Mouse (Mus musculus) stomach, embryonic 16.5 days (tissue): ENCODE data around the gene Nr1d1. TPM values are rescaled to one million over a fixed set of nuclear protein-coding genes. Genes with fewer than 3 reads are reported as not detected.

Experiments used
- ATAC-seq: fragments of 200-750 bp; cut with Nextera tagmentation; 2 replicates; pipeline ENCODE4 v1.8.0; 2017; ENCODE audit warnings: moderate number of reproducible peaks, moderate TSS enrichment; ENCODE audit not compliant: insufficient read depth, low FRiP score
- H3K27ac ChIP-seq: fragments of 300-500 bp; sonication (generic); 2 replicates; pipeline ENCODE4 v1.5.1; 2014; ENCODE audit warnings: low read length
- H3K27me3 ChIP-seq: fragments of 300-500 bp; sonication (generic); 2 replicates; pipeline ENCODE4 v1.6.1; 2014; ENCODE audit warnings: low read length, control low read depth, mixed read lengths; ENCODE audit not compliant: control insufficient read depth, insufficient read depth
- H3K36me3 ChIP-seq: fragments of 300-500 bp; sonication (generic); 2 replicates; pipeline ENCODE4 v1.6.1; 2014; ENCODE audit warnings: low read length; ENCODE audit not compliant: control insufficient read depth, insufficient read depth
- H3K4me1 ChIP-seq: fragments of 300-500 bp; sonication (generic); 2 replicates; pipeline ENCODE4 v1.6.1; 2014; ENCODE audit warnings: low read length, control low read depth, mixed read lengths; ENCODE audit not compliant: control insufficient read depth, insufficient read depth
- H3K4me2 ChIP-seq: fragments of 300-500 bp; sonication (generic); 2 replicates; pipeline ENCODE4 v1.6.1; 2014; ENCODE audit warnings: low read depth, low read length, mixed read lengths
- H3K4me3 ChIP-seq: fragments of 300-500 bp; sonication (generic); replicated peaks from 2 replicates; pipeline ENCODE4 v1.5.1; 2014; ENCODE audit warnings: mild to moderate bottlenecking, low read length
- H3K9ac ChIP-seq: fragments of 300-500 bp; sonication (generic); 2 replicates; pipeline ENCODE4 v1.6.1; 2014; ENCODE audit warnings: low read length
- H3K9me3 ChIP-seq: fragments of 300-500 bp; sonication (generic); replicated peaks from 2 replicates; pipeline ENCODE4 v1.6.1; 2016; ENCODE audit warnings: low read length, control low read depth; ENCODE audit not compliant: control insufficient read depth
- WGBS: fragments of 180-500 bp; shearing (Covaris S2); extraction: QIAGEN DNeasy Blood & Tissue Kit; methylation state at CpG from one replicate; pipeline ENCODE4 v1.1.7; 2014; 5-methylcytosine and 5-hydroxymethylcytosine counted together
- polyA plus RNA-seq: library from polyadenylated mRNA; unstranded; fragments of >200 nt; fragmentation: Nextera tagmentation; extraction: Ambion mirVana; gene quantifications from 2 replicates; pipeline ENCODE4 v1.2.1, GENCODE M21; 2015

Nr1d1 gene
- polyA plus RNA-seq, 1 experiment from 2014 or later = 2.6 TPM

GRCm38 (mm10) chr11:98763502-98763861, 11.7 kb downstream of the Nr1d1 start:
- H3K4me2 ChIP-seq = no peak overlapping the region
- 76% methylated on average over 8 of the region's 8 CpGs for WGBS
- H3K27me3 ChIP-seq = no peaks in the 10 kb centered on the region
- H3K27ac ChIP-seq = peak overlapping the region; percentile 82
- peaks cover 26% of the 10 kb centered on the region for H3K36me3 ChIP-seq
- H3K4me3 ChIP-seq = no peak overlapping the region
- H3K4me1 ChIP-seq = peaks cover 44% of the 10 kb centered on the region
- ATAC-seq = no peak
- H3K9me3 ChIP-seq = no peaks in the 10 kb centered on the region
- H3K9ac ChIP-seq = peak overlapping the region; percentile 16; the same call in 1 of the 2 replicates

DNA sequence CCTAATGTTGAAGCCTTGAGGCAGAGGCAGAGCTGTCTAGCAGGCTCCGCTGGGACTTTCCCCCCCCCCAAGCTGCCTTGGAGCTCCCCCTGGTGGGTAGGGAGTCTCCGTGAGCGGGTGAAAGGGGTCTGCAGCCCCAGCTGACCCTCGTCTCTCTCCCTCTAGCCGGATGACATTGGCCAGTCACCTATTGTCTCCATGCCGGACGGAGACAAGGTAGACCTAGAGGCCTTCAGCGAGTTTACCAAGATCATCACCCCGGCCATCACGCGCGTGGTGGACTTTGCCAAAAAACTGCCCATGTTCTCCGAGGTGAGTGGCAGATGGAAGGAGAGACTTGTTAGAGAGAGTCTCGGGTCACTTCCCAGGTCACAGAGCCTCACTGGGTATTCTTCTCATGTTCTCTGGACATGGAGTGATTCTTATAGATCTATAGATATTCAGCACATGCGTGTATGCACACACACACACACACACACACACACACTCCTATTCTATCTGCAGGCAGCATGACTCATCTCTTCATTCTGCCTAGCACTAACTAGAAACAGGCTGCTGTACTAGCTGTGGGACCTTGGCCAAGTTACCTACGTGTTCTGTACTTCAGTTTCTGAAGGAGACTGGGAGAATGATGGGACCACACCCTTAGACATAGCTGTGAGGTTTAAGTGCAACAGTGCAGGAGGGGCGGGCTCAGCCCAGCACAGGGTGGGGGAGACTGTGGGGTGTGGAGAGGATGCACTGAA, 12.2 kb downstream of the Nr1d1 start:
- peak; percentile 74 for ATAC-seq
- 61% methylated on average over 17 of the region's 17 CpGs for WGBS
- Histone ChIP-seq H3K4me3 (no peak overlapping the region), H3K4me1 (peaks cover 38% of the 10 kb centered on the region), H3K4me2 (no peak overlapping the region), H3K36me3 (peaks cover 29% of the 10 kb centered on the region), H3K9ac (0 out of 2 replicates have a peak overlapping the region, but pooled peaks have one; percentile 39), H3K9me3 (no peaks in the 10 kb centered on the region), H3K27me3 (no peaks in the 10 kb centered on the region), H3K27ac (peak overlapping the region; percentile 82)

DNA sequence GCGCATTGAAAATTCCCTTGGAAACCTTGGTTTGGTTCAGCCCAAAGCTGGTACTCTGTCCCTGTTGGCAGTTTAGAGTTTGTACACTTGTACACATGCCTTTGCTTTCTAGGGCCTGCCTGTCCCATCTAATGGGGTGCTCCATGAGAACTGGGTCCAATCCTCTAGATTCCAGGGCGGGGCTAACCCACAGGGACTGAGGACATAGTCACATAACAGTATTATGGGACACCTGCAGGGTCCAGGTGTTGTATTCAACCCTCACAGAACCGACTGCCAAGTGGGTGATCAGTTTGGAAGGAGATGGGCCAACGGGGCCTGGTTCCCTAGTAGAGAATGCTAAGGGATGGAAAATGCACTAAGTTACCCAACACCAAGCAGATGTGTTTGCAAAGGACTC, 13.2 kb downstream of the Nr1d1 start:
- peaks cover 28% of the 10 kb centered on the region for H3K4me1 ChIP-seq
- H3K9me3 ChIP-seq = no peaks in the 10 kb centered on the region
- H3K4me2 ChIP-seq = no peak overlapping the region
- ATAC-seq = no peak
- peaks cover 29% of the 10 kb centered on the region for H3K36me3 ChIP-seq
- no peak overlapping the region for H3K9ac ChIP-seq
- 91% methylated on average over 4 of the region's 4 CpGs for WGBS
- no peak overlapping the region for H3K27ac ChIP-seq
- H3K27me3 ChIP-seq = no peaks in the 10 kb centered on the region
- H3K4me3 ChIP-seq = no peak overlapping the region

DNA sequence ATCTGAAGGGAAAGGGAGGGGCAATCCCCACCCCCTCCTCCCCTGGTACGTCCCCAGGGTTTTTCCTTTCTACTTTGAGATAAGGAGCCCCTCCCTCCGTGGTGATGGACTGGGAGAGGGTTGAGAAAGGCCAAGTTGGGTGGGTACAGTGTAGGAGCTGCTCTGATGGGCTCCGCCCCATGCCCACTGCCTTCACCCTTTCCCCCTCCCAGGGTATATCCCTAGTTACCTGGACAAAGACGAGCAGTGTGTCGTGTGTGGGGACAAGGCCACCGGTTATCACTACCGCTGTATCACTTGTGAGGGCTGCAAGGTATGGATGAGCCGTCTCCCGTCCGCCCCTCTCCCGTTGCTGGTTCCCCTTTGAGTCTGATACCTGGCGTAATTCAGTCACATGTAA, 18.4 kb downstream of the Nr1d1 start:
- Histone ChIP-seq H3K4me2 (no peak overlapping the region), H3K36me3 (peaks cover 17% of the 10 kb centered on the region), H3K9ac (no peak overlapping the region), H3K9me3 (no peaks in the 10 kb centered on the region), H3K27ac (no peak overlapping the region), H3K27me3 (no peaks in the 10 kb centered on the region), H3K4me1 (peaks cover 31% of the 10 kb centered on the region), H3K4me3 (no peak overlapping the region)
- WGBS = 75% methylated on average over 12 of the region's 12 CpGs
- no peak for ATAC-seq

- Histone ChIP-seq H3K27ac (no peak overlapping the region), H3K4me1 (peaks cover 40% of the 10 kb centered on the region)
Measured at GRCm38 (mm10) chr11:98755726-98756380, 19.3 kb downstream of the Nr1d1 start.

DNA sequence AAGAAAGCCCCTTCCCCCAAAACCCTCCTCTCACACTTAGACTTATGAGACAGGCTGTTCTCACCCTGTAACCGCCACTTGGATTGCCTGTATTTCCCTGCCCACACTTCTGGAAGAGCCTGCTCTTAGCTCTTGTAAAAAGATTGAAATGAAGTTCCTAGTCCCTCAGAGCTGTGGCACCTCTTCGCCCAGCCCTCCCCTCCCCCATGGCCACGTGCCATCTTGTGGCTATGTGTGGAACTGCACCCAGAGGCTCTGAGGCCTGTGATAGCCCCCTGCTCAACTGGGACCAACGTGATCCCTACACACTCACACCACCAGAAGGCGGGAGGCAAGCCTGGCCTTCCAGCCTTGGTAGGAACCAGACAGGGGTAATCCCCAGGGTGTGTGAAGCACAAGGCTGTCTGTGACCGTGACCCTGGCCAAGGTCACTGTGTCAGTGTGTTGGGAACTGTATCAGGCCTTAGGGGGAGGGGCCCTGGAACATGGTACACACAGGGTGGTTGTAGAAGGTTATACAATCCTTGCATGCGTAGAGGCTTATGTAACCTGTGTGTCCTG, 20.4 kb downstream of the Nr1d1 start:
- ATAC-seq = no peak
- peaks cover 5% of the 10 kb centered on the region; the same call in 1 of the 2 replicates for H3K36me3 ChIP-seq
- H3K27ac ChIP-seq = peak overlapping the region; percentile 78
- no peak overlapping the region for H3K4me3 ChIP-seq
- H3K27me3 ChIP-seq = no peaks in the 10 kb centered on the region
- peaks cover 51% of the 10 kb centered on the region for H3K4me1 ChIP-seq
- no peaks in the 10 kb centered on the region for H3K9me3 ChIP-seq
- no peak overlapping the region for H3K9ac ChIP-seq
- 24% methylated on average over 7 of the region's 7 CpGs for WGBS
- H3K4me2 ChIP-seq = no peak overlapping the region

More at GRCm38 (mm10) chr11:98755726-98756380, 19.3 kb downstream of the Nr1d1 start:
- Histone ChIP-seq H3K9me3 (no peaks in the 10 kb centered on the region), H3K36me3 (peaks cover 11% of the 10 kb centered on the region), H3K4me2 (no peak overlapping the region), H3K9ac (no peak overlapping the region), H3K4me3 (no peak overlapping the region), H3K27me3 (no peaks in the 10 kb centered on the region)
- ATAC-seq = no peak
- 89% methylated on average over 6 of the region's 6 CpGs for WGBS

DNA sequence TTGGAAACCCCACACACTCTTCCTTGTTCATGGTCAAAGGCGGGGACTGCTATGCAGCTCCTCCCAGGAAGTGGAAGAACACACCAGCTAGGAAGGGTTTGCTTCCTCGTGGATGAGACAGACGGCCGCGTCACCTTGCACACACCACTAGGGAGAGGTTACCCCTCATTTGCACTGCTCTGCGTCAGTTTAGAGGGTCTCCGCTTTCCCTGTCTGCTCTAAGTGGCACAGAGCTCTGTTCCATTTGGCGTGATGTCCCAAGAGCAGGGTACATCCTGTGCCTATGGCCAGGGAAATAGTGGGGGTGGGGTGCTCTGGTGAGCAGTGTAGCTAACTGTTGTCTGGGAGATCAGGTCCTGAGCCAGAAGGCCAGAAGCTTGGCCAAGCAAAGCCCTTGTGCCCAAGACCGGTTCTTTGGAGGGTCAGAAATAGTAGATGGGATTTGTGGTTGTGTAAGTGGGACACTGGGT, 20.9 kb downstream of the Nr1d1 start:
- no peak overlapping the region for H3K4me2 ChIP-seq
- H3K4me3 ChIP-seq = no peak overlapping the region
- H3K36me3 ChIP-seq = peaks cover 5% of the 10 kb centered on the region; the same call in 1 of the 2 replicates
- H3K27me3 ChIP-seq = no peaks in the 10 kb centered on the region
- H3K4me1 ChIP-seq = peaks cover 56% of the 10 kb centered on the region
- H3K27ac ChIP-seq = peak overlapping the region; percentile 78
- ATAC-seq = no peak
- WGBS = 60% methylated on average over 9 of the region's 9 CpGs
- peak overlapping the region; percentile 30; the same call in 1 of the 2 replicates for H3K9ac ChIP-seq
- H3K9me3 ChIP-seq = no peaks in the 10 kb centered on the region

DNA sequence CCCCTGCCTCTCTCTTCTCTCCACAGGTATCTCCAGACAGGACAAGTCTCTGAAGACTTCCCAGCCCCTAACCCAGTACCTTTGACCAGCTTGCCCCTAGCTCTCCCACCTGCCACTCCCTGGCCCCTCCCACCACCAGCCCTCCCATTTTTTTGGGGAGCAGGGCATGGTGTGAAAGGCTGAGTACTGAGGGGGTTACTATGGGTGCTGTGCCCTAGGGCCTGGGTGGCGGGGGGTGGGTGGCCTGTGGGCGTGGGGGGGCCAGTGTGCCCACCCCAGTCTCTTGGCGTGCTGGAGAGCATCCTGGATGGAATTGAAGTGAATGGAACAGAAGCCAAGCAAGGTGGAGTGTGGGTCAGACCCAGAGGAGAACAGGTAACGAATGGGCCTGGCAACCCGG, 21.9 kb downstream of the Nr1d1 start:
- H3K4me3 ChIP-seq = no peak overlapping the region
- ATAC-seq = no peak
- H3K27me3 ChIP-seq = no peaks in the 10 kb centered on the region
- H3K36me3 ChIP-seq = peaks cover under 1% of the 10 kb centered on the region; the same call in 1 of the 2 replicates
- H3K4me2 ChIP-seq = no peak overlapping the region
- peaks cover 65% of the 10 kb centered on the region for H3K4me1 ChIP-seq
- H3K9me3 ChIP-seq = no peaks in the 10 kb centered on the region
- 89% methylated on average over 5 of the region's 5 CpGs for WGBS
- peak overlapping the region; percentile 96; the same call in 1 of the 2 replicates for H3K27ac ChIP-seq
- 0 out of 2 replicates have a peak overlapping the region, but pooled peaks have one; percentile 28 for H3K9ac ChIP-seq
